Comparison of ENCODE assay signal across 18 mouse cellular contexts in genomic region chr8:38927426-38927825, GRCm38 (mm10).
A peak's percentile ranks its signal among the peaks of the same experiment; 100 is the strongest.
DNase-seq lines count a peak whose midpoint lies in the region; ATAC-seq lines count a peak whose summit lies in the region.
"Had no signal": no experiment of that assay in that cellular context is flagged by ENCODE, and none has a peak within 500 bp of the region (broad histone marks: within the 10 kb centered on the region; RNA-seq: fewer than 3 reads in every experiment).

No protein-coding gene starts in this region.

- peak; percentile 99 for ATAC-seq in frontal cortex, adult (ENCODE audit: low TSS enrichment)
- ATAC-seq: CD4-positive, CD25-positive, alpha-beta regulatory T cell, adult 4 months; hindbrain, embryonic 16.5 days had no signal

- DNase-seq in frontal cortex, postnatal 25 days (ENCODE audit: low spot score in 2 of 2): no peak
- peak; percentile 36 for DNase-seq in left cerebral cortex, adult 11 months (ENCODE audit: low spot score)
- DNase-seq in left cerebral cortex, postnatal 10 days (ENCODE audit: extremely low spot score in 1 of 2, low spot score in 2 of 2): no peak
- peak; percentile 5 to 6 for DNase-seq in right cerebral cortex, adult 2 months (ENCODE audit: low spot score in 2 of 2)
- DNase-seq in right cerebral cortex, postnatal 25 days: no peak
- DNase-seq in yolk sac, embryonic 10.5 days (ENCODE audit: low spot score): no peak
- DNase-seq: adrenal gland, adult 8-10 months; B cell, adult 2 months; cerebellum, adult 18-20 months; cerebellum, postnatal 10 days; embryo, embryonic 11 days; gastrocnemius, postnatal 10 days; heart, adult 18-20 months; heart, postnatal 10 days; heart, postnatal 4 days had no signal

- intact Hi-C loops in left cerebral cortex, postnatal 10 days (cut with DNase I): no loop called here

Comparison
In these comparisons a context has a peak if more than half of its experiments do, and no peak if none do; other contexts are left out.
1. DNase-seq: peak in left cerebral cortex, adult 11 months (single experiment) and right cerebral cortex, adult 2 months (2 of 2); none in frontal cortex, postnatal 25 days (0 of 2), left cerebral cortex, postnatal 10 days (0 of 2), right cerebral cortex, postnatal 25 days (single experiment) and yolk sac, embryonic 10.5 days (single experiment).